Mouse (Mus musculus): ENCODE measurements around the gene Phf1.

DNA sequence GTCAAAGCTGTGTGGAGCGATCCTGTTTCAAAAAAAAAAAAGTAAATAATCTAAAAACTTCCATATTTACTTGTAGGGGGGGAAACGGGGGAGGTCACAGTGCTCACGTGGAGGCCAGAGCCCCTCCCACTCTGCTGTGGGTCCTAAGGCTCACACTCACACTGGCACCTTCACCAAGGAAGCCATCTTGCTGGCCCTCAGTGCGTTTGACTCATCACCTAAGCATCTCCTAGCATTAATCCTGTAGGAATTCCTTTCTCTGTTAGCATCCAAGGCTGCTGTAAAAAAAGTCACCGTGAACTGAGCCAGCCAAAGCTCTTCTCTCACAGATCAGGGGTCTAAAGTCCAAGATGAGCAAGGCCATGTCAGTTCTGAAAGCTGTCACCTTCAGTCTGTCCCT, 23.5 kb downstream of the Phf1 start:
- no peak for TF ChIP-seq CTCF (IDR thresholded peaks at IDR 0.05; ENCODE audit: low read depth)
- no peak for TF ChIP-seq EP300 (IDR thresholded peaks at IDR 0.05; ENCODE audit: low read depth)

Data from liver, postnatal 0 days (tissue).